Mouse (Mus musculus) adrenal gland, adult (tissue): ENCODE data around the gene Rps18.
A peak's percentile ranks its signal among the peaks of the same experiment; 100 is the strongest.
"Not testable (repeated sequence)": the region's sequence is repeated elsewhere in the genome, so short reads cannot be mapped to it uniquely, and the experiment has no call there.

Experiments
- DNase-seq, 2 experiments: peaks; one replicate each; pipeline ENCODE4 v3.0.0; 2022 to 2023; ENCODE audit warnings: low spot score in 1 of 2; ENCODE audit not compliant: inconsistent age in 2 of 2

Gene Rps18

GRCm38 (mm10) chr17:33969394-33969793 lies 13.6 kb upstream of the Rps18 start:
- no peak for DNase-seq

GRCm38 (mm10) chr17:33968927-33969326 lies 13.1 kb upstream of the Rps18 start:
- DNase-seq: peak in 1 of 2 experiments; percentile 67

DNA sequence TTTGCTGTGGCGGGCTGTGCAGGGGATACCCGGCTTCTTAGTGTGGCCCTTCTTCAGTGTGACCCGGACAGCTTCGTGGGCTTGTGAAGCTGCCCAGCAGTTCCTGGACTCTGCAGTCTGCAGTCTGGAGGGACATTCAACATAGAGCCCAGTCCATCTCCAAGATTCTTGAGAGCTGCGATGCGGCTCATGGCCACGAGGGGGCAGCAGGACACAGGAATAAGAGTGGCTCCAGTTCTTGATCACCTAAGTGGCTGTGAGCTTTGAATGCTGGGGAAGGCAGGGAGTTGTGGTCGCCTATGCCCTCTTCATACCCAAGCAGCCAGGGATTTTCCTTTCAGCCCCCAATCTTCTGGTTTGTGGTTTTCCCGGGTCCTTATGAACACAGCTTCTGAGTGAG lies 12.7 kb upstream of the Rps18 start:
- peak; percentile 72 to 92 for DNase-seq

- DNase-seq: peak; percentile 74 to 82
These were observed 10.2 kb upstream of the Rps18 start for GRCm38 (mm10) chr17:33965846-33966550.

DNA sequence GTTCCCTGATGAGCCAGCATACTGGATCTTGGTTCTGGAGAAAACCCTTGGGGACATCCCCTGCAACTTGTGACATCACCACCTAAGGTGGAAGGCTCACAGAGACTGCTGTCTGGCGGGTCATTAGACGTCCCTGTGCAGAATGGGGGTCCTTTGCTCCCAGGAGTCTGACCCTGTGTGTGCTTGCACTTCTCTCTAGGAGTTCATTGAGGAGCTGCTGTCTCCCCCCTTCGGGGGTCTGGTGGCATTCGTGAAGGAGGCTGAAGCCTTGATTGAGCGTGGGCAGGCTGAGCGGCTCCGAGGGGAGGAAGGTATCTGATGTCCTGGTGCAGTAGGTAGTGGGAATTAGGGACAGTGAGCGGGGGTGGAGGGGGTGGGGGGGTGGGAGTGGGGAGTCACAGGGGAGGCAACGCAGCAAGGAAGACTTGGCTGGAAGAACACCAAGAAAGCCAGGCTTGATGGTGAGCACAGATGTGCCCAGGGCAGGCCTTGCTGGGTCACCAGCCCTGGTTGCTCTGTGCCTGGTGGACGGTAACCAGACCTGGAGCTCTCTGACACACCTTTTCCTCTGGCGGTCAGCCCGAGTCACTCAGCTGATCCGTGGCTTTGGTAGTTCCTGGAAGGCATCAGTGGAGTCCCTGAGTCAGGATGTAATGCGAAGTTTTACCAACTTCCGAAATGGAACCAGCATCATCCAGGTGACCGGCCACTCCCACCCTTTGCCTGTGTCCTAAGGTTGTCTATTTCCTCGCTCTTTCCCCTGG lies 9.5 kb upstream of the Rps18 start:
- peak in 1 of 2 experiments; percentile 33 for DNase-seq

GRCm38 (mm10) chr17:33962876-33963275 lies 7.1 kb upstream of the Rps18 start:
- no peak for DNase-seq

DNA sequence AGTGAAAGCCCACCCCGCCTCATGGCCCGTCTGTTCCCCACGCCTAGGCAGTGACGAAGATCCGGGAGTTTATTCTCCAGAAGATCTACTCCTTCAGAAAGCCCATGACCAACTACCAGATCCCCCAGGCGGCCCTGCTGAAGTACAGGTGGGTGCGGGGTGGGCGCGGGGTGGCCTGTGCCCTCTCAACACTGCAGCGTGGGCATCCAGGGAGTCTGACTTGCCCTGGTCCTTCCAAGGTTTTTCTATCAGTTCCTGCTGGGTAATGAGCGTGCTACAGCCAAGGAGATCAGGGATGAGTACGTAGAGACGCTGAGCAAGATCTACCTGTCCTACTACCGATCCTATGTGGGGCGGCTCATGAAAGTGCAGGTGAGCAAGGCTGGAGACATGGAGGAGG lies 4.1 kb upstream of the Rps18 start:
- DNase-seq: peak in 1 of 2 experiments; percentile 20

GRCm38 (mm10) chr17:33959135-33959534 lies 3.3 kb upstream of the Rps18 start:
- peak in 1 of 2 experiments; percentile 25 for DNase-seq

- peak in 1 of 2 experiments; percentile 31 for DNase-seq
These were observed 2.6 kb upstream of the Rps18 start for GRCm38 (mm10) chr17:33958451-33958850.

- peak in 1 of 2 experiments; percentile 22 for DNase-seq
These were observed 1.7 kb upstream of the Rps18 start for GRCm38 (mm10) chr17:33957493-33957892.

DNA sequence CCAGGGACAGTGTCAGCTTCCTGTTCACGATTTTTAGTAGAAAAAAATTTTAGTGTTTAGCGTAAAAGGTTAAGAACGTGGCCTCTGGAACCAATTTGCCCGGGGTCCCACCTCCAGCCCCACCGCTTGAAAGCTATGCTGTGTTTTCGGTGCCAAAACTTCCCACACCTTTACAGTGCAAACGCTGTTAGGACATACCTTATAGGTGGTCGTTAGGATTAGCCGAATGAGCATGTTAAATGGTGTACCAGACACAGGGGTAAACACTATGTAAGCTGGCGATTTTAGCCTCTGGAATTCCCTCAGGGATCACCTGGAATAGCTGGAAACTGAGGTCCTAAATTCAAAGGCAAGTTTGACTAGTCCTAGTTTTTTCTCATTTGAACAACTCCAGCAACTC lies 535 bp upstream of the Rps18 start:
- no peak for DNase-seq

DNA sequence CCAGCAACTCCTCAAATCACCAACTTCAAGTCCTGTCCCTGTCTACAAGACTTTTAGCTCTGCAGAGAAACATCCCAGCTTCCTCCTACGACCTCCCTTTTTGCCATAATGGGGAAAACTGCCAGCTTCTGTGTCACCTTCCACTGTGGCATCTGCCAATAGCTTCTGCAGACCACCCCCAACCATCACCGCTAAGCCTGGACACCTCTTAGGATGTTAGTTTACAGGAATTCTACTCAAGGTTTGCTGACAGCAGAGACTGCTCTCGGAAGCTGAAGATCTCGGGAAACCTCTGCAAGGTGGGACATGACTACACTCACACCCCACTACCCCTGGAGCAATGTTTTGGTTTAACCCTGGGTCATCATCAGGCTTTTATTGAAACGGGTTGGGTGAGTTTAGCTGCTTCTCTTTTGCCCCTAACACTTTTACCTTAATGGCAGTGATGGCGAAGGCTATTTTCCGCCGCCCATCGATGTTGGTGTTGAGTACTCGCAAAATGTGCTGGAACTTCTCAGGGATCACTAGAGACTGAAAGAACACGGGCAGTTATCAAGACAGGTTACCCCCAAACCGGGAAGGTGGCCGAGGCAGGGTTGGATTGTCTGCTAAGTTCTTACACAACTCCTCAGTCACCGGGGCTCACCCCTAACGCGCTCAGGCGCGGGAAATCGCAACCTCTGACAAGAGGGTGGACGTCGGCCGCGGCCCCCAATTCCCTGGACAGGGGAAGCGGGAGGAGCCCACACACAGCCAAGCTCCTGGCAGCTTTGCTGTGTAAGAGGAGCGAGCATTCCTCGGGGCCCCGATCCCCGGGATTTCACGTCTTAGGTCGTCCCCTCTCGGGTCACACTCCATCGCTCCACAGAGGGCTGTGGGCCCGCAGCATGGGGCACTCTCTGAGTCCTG lies 901 bp downstream of the Rps18 start:
- peak in 1 of 2 experiments; percentile 36 for DNase-seq

- DNase-seq: peak in 1 of 2 experiments; percentile 35
These were observed 1.7 kb downstream of the Rps18 start for GRCm38 (mm10) chr17:33953961-33954565.

GRCm38 (mm10) chr17:33953310-33953709 lies 2.5 kb downstream of the Rps18 start:
- DNase-seq: peak in 1 of 2 experiments; percentile 24

DNA sequence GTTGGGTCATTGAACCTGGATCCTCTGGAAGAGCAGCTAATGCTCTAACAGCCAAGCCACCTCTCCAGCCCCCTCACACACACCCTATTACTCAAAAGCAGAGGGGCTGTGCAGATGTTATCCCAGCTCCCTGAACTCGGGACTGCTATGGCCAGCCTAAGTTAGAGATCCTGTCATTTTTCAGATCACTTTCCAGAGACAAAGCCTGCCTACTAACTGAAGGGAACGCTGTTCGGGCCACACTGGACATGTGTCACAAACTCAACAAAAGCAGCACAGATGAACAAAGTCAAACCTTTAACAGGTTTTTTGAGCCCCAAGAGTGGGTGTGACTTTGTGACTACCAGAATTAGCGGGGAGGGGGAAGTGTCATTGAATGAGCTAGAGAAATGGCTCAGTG lies 2.9 kb downstream of the Rps18 start:
- DNase-seq: no peak

DNA sequence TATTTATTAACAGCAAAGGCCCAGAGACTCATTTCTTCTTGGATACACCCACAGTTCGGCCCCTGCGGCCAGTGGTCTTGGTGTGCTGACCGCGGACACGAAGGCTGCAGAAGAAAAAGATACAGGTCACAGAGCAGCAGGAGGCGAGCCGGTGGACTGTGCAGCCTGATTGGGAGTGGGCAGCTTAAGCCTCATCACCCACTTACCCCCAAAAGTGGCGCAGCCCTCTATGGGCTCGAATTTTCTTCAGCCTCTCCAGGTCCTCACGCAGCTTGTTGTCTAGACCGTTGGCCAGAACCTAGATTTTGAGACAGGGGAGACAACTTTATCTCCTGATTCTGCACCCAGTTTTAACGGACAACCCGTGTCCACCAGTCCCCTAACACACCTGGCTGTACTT lies 3.8 kb downstream of the Rps18 start:
- not testable (repeated sequence) for DNase-seq

GRCm38 (mm10) chr17:33951021-33951946 lies 4.5 kb downstream of the Rps18 start, which contains the start of gene B3galt4:
B3galt4 (minus strand) TSS chr17:33951488.
- DNase-seq: peak; percentile 90 to 93

DNA sequence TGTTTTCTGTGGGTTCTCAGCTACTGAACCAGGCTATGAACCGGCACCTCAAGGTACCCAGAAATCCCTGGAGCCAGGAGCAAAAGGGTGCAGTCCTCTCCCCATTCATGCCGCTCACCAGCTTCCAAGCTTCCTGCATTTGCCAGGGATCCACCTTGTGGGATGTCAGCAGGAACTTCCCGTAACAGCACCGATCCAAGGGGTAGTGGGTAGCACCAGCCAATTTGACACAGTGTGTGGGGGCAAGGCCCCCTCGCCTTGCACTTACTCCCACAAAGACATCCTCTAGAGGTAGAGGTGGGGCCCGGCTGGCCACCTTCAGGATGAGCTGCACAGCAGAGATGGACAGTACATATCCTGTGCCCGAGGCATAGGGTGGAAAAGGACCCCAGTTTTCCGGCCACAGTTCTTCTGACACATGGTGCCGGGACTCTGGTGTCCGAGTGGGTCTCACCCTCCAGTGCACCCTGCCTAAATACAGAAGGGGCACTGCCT lies 5.6 kb downstream of the Rps18 start:
- peak; percentile 25 to 63 for DNase-seq

- peak; percentile 68 to 82 for DNase-seq
These were observed 6.8 kb downstream of the Rps18 start for GRCm38 (mm10) chr17:33948905-33949537.
